Mouse (Mus musculus): Measurements from ENCODE around the gene Olfr461. TPM values are rescaled to one million over a fixed set of nuclear protein-coding genes. Genes with fewer than 3 reads are reported as not detected.
"Not testable (repeated sequence)": the region's sequence is repeated elsewhere in the genome, so short reads cannot be mapped to it uniquely, and the experiment has no call there.

Gene Olfr461
- total RNA-seq (2021), result not detected
- long read RNA-seq, experiment 1, result 0 reads
- long read RNA-seq, experiment 2, result 0 reads

DNA sequence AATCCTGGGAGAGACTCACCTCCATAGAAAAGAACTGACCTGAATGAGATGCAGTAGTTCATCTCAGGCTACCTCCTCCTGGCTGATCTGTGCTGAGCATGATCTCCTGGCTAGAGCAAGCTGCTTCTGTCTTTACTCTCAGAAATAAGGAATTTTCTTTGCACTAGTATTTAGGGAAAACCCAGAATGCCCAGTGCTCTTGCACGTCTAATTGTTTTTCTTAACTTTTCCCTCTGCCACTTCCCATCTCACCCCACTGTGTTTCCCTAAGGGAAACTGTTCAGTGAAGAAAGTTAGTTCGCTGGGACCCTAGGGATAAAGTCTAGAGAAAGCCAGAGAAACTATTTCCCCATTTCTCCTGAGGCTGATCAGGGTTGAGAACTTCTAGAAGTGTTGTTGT is at the start of gene Olfr461:
Olfr461 (minus strand) TSS at position 101 of the 400 bp plus-strand sequence.
- DNase-seq (ENCODE audit: low spot score in 2 of 2), result no peak

DNA sequence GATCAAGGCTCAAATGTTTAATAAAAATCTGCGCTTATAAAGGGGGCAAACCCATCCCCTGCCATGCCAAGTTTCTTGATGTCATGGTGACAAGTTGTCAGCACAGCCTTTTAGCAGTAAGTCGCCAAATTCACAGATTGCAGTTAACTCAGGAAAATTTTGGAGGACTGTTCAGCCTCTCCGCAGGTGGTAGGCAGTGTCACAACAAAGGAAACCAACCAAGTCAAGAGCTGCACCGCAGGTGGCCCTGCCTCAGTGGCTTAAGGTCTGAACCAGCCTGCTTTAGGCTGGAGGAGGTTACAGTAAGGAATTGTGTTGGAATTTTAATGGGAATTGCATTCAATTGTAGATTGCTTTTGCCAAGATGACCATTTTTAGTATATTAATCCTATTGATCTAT is 43.7 kb upstream of the Olfr461 start:
- DNase-seq (ENCODE audit: low spot score in 2 of 2), result not testable (repeated sequence)

- DNase-seq (ENCODE audit: low spot score in 2 of 2), result no peak
Measured at GRCm38 (mm10) chr6:40594804-40595550, 40.1 kb upstream of the Olfr461 start.

GRCm38 (mm10) chr6:40588346-40588745 is 33.5 kb upstream of the Olfr461 start:
- DNase-seq (ENCODE audit: low spot score in 2 of 2), result no peak

DNA sequence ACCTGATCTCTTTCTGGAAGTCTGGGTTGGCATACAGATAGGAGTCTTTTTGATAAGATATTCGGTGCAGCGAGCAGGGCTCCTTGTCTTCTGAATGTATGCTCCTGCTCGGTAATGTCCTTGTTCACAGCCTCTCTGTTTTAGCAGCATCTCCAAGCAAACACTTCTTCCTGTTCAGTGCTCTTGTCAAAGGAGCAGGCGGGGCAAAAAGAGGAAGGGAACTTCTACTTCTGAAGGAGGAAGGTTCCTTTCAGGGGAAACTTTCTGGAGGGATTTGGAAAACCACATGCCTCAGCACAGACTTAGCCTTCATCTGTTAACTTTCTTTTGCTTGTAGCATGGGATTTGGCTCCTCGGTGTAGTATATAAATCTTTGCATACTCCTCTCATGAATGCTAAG is 30.8 kb upstream of the Olfr461 start, which contains the start of gene Clec5a:
Clec5a (minus strand) TSS at position 177 of the 400 bp plus-strand sequence.
- DNase-seq (ENCODE audit: low spot score in 2 of 2), result no peak

DNA sequence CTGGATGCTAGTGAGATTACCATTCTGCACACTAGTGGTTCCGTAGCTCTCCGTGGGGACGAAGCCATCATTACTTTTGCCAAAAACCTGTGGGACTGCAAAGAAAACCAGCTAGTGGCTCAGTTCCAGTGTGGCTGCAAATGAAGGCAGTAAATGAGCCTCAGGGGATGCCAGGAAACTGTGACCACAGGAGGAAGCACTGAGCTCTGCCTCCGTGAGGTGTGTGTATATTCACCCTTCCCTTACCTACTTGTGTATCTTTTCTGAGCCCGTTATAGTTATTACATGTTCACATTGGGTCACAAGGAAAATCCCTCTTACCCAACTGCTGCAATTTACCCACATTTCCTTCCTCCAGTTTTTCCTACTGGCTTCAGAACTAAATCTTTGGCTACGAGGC is 29.5 kb upstream of the Olfr461 start:
- no peak for DNase-seq (ENCODE audit: low spot score in 2 of 2)

- no peak for DNase-seq (ENCODE audit: low spot score in 2 of 2)
Measured at GRCm38 (mm10) chr6:40576305-40576704, 21.5 kb upstream of the Olfr461 start.

GRCm38 (mm10) chr6:40573618-40574017 is 18.8 kb upstream of the Olfr461 start:
- DNase-seq (ENCODE audit: low spot score in 2 of 2), result no peak

DNA sequence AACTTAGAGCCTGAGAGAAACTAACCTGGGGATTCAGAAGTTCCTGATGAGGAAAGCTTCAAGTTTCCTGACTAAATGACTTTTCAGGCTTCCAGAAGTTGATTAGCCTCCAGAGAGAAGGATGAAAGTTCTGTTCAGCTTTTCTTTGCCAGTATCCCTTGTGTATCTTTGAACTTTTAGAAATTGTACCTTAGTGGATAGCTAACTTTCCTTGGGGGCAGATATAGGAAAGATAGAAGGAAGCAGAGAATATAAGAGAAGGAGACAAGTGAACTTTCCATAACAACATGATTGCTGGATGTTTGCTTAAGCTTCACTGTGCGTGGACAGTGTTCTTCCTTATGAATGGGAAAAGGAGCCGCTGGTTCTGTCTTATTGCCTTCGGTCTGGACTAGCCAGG is 14.3 kb upstream of the Olfr461 start, which contains the start of gene Olfr460:
Olfr460 (plus strand) TSS at position 301 of the 400 bp plus-strand sequence.
- DNase-seq (ENCODE audit: low spot score in 2 of 2), result no peak

- no peak for DNase-seq (ENCODE audit: low spot score in 2 of 2)
Measured at GRCm38 (mm10) chr6:40544690-40545089, 10.2 kb downstream of the Olfr461 start.

DNA sequence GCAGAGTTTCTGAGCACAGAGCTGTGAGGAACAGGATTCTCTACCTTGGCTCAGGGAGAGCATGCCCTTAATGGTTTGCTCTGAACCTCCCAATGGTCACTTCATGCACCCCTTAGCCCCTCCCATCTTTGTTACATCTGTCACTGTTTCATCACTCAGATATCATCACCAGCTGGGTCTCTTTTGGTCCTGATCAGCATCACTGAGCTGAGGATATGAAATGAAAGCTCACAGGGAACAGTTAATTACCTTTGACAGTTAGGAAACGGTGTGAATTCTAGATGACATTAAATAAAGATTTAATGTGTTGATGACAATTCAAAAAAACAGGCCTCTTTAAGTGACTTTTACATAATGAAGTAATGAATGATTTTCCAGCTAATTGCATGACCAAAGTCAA is 35.4 kb downstream of the Olfr461 start, which contains the start of gene Prss37:
Prss37 (minus strand) TSS at position 101 of the 400 bp plus-strand sequence.
- DNase-seq (ENCODE audit: low spot score in 2 of 2), result no peak

DNA sequence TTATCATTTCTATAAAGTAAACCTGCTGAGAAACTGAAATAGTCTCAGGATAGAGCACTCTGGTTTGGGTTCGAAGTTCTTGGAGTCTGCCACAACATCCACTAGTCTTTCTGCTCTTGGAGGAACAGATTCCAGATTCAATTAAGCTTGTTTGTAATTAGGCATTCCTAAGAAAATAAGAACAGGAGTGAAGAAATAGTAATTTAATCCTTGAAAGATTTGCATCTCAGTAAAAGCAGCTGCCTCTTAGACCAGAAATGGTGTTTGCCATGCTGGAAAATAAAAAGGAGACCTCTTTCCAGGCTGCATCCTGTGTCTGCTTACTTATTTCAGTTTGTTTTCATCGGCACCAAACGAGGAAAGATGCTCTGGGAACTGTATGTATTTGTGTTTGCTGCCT is 61.6 kb downstream of the Olfr461 start, which contains the start of gene Tas2r108:
Tas2r108 (plus strand) TSS at position 301 of the 400 bp plus-strand sequence.
- no peak for DNase-seq (ENCODE audit: low spot score in 2 of 2)

Other genes with a start within 250 kb of the Olfr461 start
- 10 to 100 TPM; 20.3 to 30.5 TPM for gene Agk, start 229.9 kb downstream of the Olfr461 start, total RNA-seq (2021)
- 10 to 100 TPM in 1 of 2 experiments, 1 to 10 TPM in 1; 9.9 to 14.9 TPM for gene E330009J07Rik, start 118.9 kb downstream of the Olfr461 start, total RNA-seq (2021)
- gene Wee2, start 116.0 kb downstream of the Olfr461 start, total RNA-seq (2021), result not detected
- 10 to 100 TPM; 37.7 to 42.4 TPM for gene Ssbp1, start 83.7 kb downstream of the Olfr461 start, total RNA-seq (2021)
- gene Tas2r137, start 63.8 kb downstream of the Olfr461 start, total RNA-seq (2021), result not detected
- not detected for gene Tas2r108, start 61.5 kb downstream of the Olfr461 start, total RNA-seq (2021)
- gene Prss37, start 35.5 kb downstream of the Olfr461 start, total RNA-seq (2021), result not detected
- gene Olfr460, start 14.4 kb upstream of the Olfr461 start, total RNA-seq (2021), result not detected
- 1 to 10 TPM in 1 of 2 experiments, under 1 TPM in 1; 0.86 to 1.1 TPM for gene Clec5a, start 30.8 kb upstream of the Olfr461 start, total RNA-seq (2021)
- not detected for gene Tas2r138, start 58.3 kb upstream of the Olfr461 start, total RNA-seq (2021)
- gene Mgam, start 73.8 kb upstream of the Olfr461 start, total RNA-seq (2021), result under 1 TPM in 1 of 2 experiments, not detected in 1; 0.89 TPM